Mouse (Mus musculus) hindbrain, embryonic 13.5 days (tissue): ENCODE results near the gene 1700102P08Rik. TPM values are rescaled to one million over a fixed set of nuclear protein-coding genes. Genes with fewer than 3 reads are reported as not detected.

Source experiments
- ATAC-seq: fragments of 200-750 bp; cut with Nextera tagmentation; 2 replicates; pipeline ENCODE4 v1.8.0; 2017; ENCODE audit warnings: moderate TSS enrichment; ENCODE audit not compliant: low FRiP score
- H3K27ac ChIP-seq: fragments of 300-500 bp; sonication (generic); 2 replicates; pipeline ENCODE4 v1.5.1; 2015; ENCODE audit warnings: inconsistent platforms, mild to moderate bottlenecking, moderate library complexity
- H3K27me3 ChIP-seq: fragments of 300-500 bp; sonication (generic); 2 replicates; pipeline ENCODE4 v1.6.1; 2015; ENCODE audit warnings: mild to moderate bottlenecking, inconsistent platforms
- H3K36me3 ChIP-seq: fragments of 300-500 bp; sonication (generic); 2 replicates; pipeline ENCODE4 v1.6.1; 2015; ENCODE audit warnings: mild to moderate bottlenecking, inconsistent platforms
- H3K4me1 ChIP-seq: fragments of 300-500 bp; sonication (generic); replicated peaks from 2 replicates; pipeline ENCODE4 v1.6.1; 2015; ENCODE audit warnings: inconsistent platforms
- H3K4me2 ChIP-seq: fragments of 300-500 bp; sonication (generic); 2 replicates; pipeline ENCODE4 v1.6.1; 2015; ENCODE audit warnings: inconsistent platforms, mild to moderate bottlenecking, moderate library complexity
- H3K4me3 ChIP-seq: fragments of 300-500 bp; sonication (generic); 2 replicates; pipeline ENCODE4 v1.5.1; 2015; ENCODE audit warnings: mild to moderate bottlenecking, inconsistent platforms
- H3K9ac ChIP-seq: fragments of 300-500 bp; sonication (generic); 2 replicates; pipeline ENCODE4 v1.6.1; 2015; ENCODE audit warnings: mild to moderate bottlenecking, inconsistent platforms
- H3K9me3 ChIP-seq: fragments of 300-500 bp; sonication (generic); 2 replicates; pipeline ENCODE4 v1.6.1; 2016; ENCODE audit warnings: inconsistent platforms
- WGBS: fragments of 180-500 bp; shearing (Covaris S2); methylation state at CpG from one replicate; pipeline ENCODE4 v1.1.7; 2015; 5-methylcytosine and 5-hydroxymethylcytosine counted together
- polyA plus RNA-seq: library from polyadenylated mRNA; unstranded; fragments of >200 nt; fragmentation: Nextera tagmentation; extraction: Ambion mirVana; gene quantifications from 2 replicates; pipeline ENCODE4 v1.2.1, GENCODE M21; 2015

1700102P08Rik gene
- polyA plus RNA-seq = 1.7 and 2.3 TPM in 2 replicates

DNA sequence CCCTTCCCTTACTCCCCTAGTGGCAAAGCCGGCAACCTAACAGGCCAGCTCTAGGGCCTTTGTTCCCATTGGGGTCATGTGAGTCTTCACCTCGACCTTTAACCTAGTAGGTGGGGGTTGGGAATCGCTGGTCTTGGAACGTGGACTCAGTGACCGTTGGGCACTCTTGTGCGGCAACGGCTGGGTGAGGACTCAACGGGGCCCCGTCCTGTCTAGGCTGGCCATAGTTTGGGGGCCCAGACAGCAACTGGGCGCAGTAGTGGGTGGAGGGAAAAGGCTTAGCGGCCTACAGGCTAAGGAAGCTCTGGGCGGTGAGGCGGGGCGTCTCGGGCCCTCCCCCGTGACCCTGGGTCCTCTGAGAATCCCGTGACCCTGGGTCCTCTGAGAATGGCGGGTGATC lies at the start of gene 1700102P08Rik:
1700102P08Rik (plus strand) TSS at position 130 of the 400 bp plus-strand sequence.
- WGBS = 58% methylated on average over 18 of the region's 18 CpGs
- H3K4me3 ChIP-seq = no peak within 1 kb of the TSS
- no peak for ATAC-seq
- H3K36me3 ChIP-seq = peaks cover 63% of the 10 kb centered on the region
- H3K9me3 ChIP-seq = no peaks in the 10 kb centered on the region
- H3K27ac ChIP-seq = no peak within 1 kb of the TSS
- no peaks in the 10 kb centered on the region for H3K27me3 ChIP-seq
- H3K4me2 ChIP-seq = no peak within 1 kb of the TSS
- H3K4me1 ChIP-seq = no peaks in the 10 kb centered on the region
- H3K9ac ChIP-seq = no peak within 1 kb of the TSS

DNA sequence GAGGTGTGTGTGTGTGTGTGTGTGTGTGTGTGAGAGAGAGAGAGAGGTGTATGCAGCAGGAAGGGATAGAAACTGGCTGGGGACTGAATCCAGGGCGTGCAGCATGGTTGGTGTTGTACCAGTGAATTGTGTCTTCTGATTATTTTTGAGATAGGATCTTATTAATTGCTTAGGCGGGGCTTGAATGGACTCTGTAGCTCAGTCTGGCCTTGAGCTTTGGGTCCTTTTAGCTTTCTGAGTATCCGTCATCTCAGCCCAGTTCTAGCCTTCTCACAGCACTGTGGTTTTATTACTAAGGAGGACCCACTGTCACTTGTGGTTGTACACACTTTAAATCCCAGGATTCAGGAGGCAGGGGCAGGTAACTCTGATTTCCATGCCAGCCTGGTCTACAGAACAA lies 49.3 kb upstream of the 1700102P08Rik start:
- no peak overlapping the region for H3K27ac ChIP-seq
- no peaks in the 10 kb centered on the region for H3K9me3 ChIP-seq
- H3K4me1 ChIP-seq = peaks cover 38% of the 10 kb centered on the region
- WGBS = 85% methylated on average over 3 of the region's 3 CpGs
- ATAC-seq = no peak
- no peak overlapping the region for H3K9ac ChIP-seq
- no peaks in the 10 kb centered on the region for H3K36me3 ChIP-seq
- no peak overlapping the region for H3K4me2 ChIP-seq
- H3K27me3 ChIP-seq = no peaks in the 10 kb centered on the region
- H3K4me3 ChIP-seq = no peak overlapping the region

DNA sequence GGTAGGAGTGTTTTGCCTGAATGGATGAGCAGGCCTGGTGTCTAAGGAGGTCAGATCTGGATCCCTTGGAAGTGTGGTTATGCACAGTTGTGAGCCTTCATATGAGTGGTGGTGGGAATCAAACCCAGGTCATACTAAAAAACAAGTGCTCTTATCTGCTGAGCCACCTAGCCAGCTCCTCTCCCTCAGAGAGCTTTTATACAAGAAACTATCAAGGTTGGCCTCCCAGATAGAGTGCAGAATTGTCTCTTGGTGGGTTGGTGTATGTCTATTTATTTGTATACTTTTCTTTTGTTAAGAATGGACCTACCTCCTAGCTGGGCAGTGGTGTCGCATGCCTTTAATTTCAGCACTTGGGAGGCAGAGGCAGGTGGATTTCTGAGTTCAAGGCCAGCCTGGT lies 48.8 kb upstream of the 1700102P08Rik start:
- WGBS = 96% methylated on average over 1 of the region's 1 CpGs
- H3K27me3 ChIP-seq = no peaks in the 10 kb centered on the region
- H3K4me2 ChIP-seq = no peak overlapping the region
- no peak for ATAC-seq
- H3K27ac ChIP-seq = no peak overlapping the region
- peaks cover 38% of the 10 kb centered on the region for H3K4me1 ChIP-seq
- no peaks in the 10 kb centered on the region for H3K9me3 ChIP-seq
- H3K36me3 ChIP-seq = no peaks in the 10 kb centered on the region
- no peak overlapping the region for H3K4me3 ChIP-seq
- no peak overlapping the region for H3K9ac ChIP-seq

DNA sequence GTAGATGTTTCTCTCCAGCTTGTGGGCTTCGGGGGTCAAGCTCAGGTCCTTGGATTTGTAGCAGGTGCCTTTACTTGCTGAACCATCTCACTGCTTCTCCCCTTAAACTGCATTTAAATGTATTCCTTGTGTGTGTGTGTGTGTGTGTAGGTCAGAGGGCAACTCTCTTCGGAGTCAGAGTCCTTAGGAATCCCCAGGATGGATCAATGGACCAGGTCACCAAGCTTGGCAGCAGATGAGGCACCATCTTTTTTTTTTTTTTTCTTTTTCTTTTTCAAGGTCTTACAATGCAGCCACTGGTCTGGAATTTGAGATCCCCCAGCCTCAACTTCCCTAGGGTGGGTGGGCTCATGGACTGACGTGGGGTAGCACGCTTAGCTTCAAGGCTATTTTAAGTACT lies 48.1 kb upstream of the 1700102P08Rik start:
- peaks cover 43% of the 10 kb centered on the region for H3K4me1 ChIP-seq
- WGBS = 85% methylated on average over 4 of the region's 4 CpGs

DNA sequence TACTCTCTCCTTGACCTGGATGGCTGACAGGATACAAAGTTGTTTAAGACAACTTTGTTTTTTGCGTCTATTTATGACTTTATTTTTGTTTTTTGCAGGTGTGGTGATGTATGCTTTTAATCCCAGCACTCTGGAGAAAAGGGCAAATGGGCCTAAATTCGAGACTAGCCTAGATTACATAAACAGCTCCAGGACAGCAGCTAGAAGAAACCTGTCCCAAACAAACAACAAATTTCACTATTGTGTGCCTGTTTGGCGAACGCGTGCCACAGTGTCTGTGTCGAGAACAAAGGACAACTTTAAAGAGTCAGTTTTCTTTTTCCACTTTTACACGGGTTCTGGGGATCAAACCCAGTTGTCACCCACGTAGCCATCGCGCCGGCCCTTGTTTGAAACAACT lies 45.6 kb upstream of the 1700102P08Rik start:
- Histone ChIP-seq H3K9me3 (no peaks in the 10 kb centered on the region), H3K4me3 (peak overlapping the region; percentile 98), H3K36me3 (peaks cover 24% of the 10 kb centered on the region), H3K27me3 (no peaks in the 10 kb centered on the region), H3K27ac (peak overlapping the region; percentile 98), H3K9ac (peak overlapping the region; percentile 92), H3K4me1 (peaks cover 25% of the 10 kb centered on the region), H3K4me2 (peak overlapping the region; percentile 86)
- 0 out of 2 replicates have a peak, but pooled peaks have one; percentile 4 for ATAC-seq
- WGBS = 9% methylated on average over 11 of the region's 11 CpGs

More for the DNA sequence above, 48.1 kb upstream of the 1700102P08Rik start:
- Histone ChIP-seq H3K9ac (no peak overlapping the region), H3K27me3 (no peaks in the 10 kb centered on the region), H3K9me3 (no peaks in the 10 kb centered on the region), H3K4me3 (no peak overlapping the region), H3K36me3 (no peaks in the 10 kb centered on the region), H3K4me2 (no peak overlapping the region), H3K27ac (no peak overlapping the region)
- no peak for ATAC-seq

DNA sequence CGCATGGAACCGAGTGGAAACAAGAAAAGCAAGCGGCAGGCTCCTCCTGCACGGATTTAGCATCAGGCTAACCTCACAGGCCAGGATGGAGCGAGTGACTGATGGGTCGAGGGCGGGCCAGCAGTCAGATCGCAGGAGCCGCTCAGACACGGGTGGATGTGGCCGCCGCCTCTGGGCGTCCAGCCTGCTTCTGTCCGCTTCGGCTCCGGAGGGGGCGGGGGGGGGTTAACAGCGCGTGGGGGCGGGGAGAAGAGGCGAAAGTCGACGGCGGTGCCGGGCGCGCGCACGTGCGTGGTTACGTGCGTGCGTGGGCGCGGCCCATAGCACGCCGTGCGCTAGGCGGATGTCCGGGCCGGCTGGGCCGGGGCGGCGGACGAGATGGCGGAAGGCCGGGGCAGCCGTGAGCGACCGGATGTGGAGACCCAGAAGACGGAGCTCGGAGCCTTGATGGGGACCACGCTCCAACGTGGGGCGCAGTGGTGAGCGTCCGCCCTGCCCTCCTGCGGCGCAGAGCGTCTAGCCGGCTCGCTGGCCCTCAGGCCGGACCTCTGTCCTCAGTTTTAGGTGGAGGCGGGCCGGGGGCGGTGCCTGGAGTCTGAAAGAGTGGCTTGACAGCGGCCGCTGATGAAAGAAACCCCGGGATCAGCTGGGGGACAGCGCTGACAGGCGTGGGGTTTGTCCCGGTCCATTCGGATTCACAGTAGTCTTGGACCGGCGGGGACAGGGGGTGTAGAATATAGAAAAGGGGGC lies 44.9 kb upstream of the 1700102P08Rik start, which contains the start of gene Usp4:
Usp4 (plus strand) TSS at position 314 of the 750 bp plus-strand sequence.
- peak within 1 kb of the TSS; percentile 92 for H3K9ac ChIP-seq
- no peaks in the 10 kb centered on the region for H3K9me3 ChIP-seq
- H3K4me1 ChIP-seq = peaks cover 25% of the 10 kb centered on the region
- peak within 1 kb of the TSS; percentile 98 for H3K4me3 ChIP-seq
- ATAC-seq = peak; percentile 97
- H3K27me3 ChIP-seq = no peaks in the 10 kb centered on the region
- H3K27ac ChIP-seq = peak within 1 kb of the TSS; percentile 98
- WGBS = under 1% methylated on average over 71 of the region's 75 CpGs
- peaks cover 31% of the 10 kb centered on the region for H3K36me3 ChIP-seq
- peak within 1 kb of the TSS; percentile 86 for H3K4me2 ChIP-seq

DNA sequence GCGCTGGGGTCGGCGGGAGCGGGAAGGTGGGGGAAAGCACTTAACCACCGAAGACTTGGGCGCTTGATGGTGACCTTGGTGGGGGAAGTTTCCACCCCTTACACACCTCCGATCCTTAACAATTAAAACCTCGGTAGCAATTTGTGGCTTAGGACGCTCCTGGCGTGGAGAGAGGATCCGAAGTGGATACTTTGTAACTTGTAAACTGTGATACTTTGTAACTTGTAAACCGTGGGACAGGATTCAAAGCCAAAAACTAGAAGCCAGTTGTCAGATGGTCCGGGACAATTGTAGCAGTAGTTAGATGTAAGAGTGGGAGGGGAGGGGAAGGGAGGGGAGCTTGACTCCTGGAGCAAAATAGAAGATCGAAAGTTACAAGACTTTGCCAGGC lies 44.3 kb upstream of the 1700102P08Rik start:
- no peak for ATAC-seq
- peak overlapping the region; percentile 86 for H3K4me2 ChIP-seq
- peak overlapping the region; percentile 98 for H3K4me3 ChIP-seq
- peak overlapping the region; percentile 98 for H3K27ac ChIP-seq
- H3K36me3 ChIP-seq = peaks cover 36% of the 10 kb centered on the region
- H3K27me3 ChIP-seq = no peaks in the 10 kb centered on the region
- H3K4me1 ChIP-seq = peaks cover 25% of the 10 kb centered on the region
- WGBS = 8% methylated on average over 14 of the region's 14 CpGs
- peak overlapping the region; percentile 92 for H3K9ac ChIP-seq
- no peaks in the 10 kb centered on the region for H3K9me3 ChIP-seq

DNA sequence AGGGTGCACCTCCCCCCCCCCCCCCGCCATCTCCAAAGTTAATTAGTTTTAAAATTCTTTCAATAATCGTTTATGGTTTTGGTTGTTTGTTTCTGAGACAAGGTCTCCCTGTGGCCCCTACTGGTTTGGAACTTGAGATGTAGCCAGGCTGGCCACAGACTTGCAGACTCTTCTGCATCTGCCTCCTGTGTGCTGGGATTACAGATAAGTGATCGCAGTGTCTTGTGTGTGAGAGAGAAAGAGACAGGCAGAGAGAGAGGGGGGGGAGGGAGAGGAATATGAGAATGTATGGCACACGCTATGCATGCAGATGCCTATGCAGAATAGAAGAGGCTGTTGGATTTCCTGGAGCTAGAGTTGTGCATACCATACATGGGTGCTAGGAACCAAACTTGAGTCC lies 42.9 kb upstream of the 1700102P08Rik start:
- H3K4me2 ChIP-seq = no peak overlapping the region

DNA sequence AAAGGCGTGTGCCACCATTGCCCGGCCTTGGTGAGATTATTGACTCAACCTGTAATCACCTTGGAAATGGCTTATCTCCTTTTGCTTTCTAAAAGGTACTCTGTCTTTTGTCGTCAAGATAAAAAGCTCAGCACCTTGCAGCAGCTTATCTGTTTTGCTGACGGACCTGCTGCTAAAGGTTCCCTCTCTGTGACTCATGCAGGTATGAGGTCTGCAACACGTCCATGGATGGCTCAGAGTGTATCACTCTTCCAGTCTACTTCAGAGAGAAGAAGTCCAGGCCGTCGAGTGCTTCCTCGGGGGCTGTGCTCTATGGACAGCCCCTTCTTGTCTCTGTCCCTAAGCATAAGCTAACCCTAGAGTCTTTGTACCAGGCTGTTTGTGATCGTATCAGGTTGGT lies 14.4 kb upstream of the 1700102P08Rik start:
- Histone ChIP-seq H3K27me3 (no peaks in the 10 kb centered on the region), H3K4me2 (no peak overlapping the region), H3K4me1 (no peaks in the 10 kb centered on the region), H3K9me3 (no peaks in the 10 kb centered on the region), H3K36me3 (peaks cover 95% of the 10 kb centered on the region), H3K9ac (no peak overlapping the region), H3K4me3 (no peak overlapping the region), H3K27ac (no peak overlapping the region)
- 96% methylated on average over 9 of the region's 9 CpGs for WGBS
- ATAC-seq = no peak

More for the DNA sequence above, 42.9 kb upstream of the 1700102P08Rik start:
- Histone ChIP-seq H3K4me1 (peaks cover 25% of the 10 kb centered on the region), H3K36me3 (peaks cover 51% of the 10 kb centered on the region), H3K4me3 (peak overlapping the region; percentile 1; the same call in 1 of the 2 replicates), H3K9me3 (no peaks in the 10 kb centered on the region), H3K9ac (no peak overlapping the region), H3K27ac (no peak overlapping the region), H3K27me3 (no peaks in the 10 kb centered on the region)
- no peak for ATAC-seq
- WGBS = 95% methylated on average over 4 of the region's 4 CpGs

DNA sequence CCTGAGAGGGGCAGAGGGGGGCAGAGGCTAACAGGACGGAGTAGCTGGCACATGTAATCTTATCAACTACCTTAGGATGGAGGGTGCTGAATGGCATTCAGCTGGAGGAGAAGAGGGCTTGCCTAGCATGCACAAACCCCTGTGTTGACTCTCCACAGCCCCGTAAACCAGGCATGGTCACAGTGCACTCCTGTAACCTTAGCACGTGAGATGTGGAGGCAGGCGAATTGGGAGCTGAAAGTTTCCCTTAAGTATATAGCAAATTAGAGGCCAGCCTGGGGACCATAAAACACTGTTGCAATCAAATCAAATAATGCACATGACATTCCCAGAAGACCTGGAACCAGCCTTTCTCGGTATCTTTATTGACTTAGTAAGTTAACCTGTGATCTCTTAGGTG lies 13.9 kb upstream of the 1700102P08Rik start:
- no peak overlapping the region for H3K9ac ChIP-seq
- ATAC-seq = no peak
- H3K27me3 ChIP-seq = no peaks in the 10 kb centered on the region
- H3K4me2 ChIP-seq = no peak overlapping the region
- WGBS = 95% methylated on average over 5 of the region's 5 CpGs
- no peak overlapping the region for H3K27ac ChIP-seq
- peaks cover 95% of the 10 kb centered on the region for H3K36me3 ChIP-seq
- no peak overlapping the region for H3K4me3 ChIP-seq
- no peaks in the 10 kb centered on the region for H3K9me3 ChIP-seq
- no peaks in the 10 kb centered on the region for H3K4me1 ChIP-seq

DNA sequence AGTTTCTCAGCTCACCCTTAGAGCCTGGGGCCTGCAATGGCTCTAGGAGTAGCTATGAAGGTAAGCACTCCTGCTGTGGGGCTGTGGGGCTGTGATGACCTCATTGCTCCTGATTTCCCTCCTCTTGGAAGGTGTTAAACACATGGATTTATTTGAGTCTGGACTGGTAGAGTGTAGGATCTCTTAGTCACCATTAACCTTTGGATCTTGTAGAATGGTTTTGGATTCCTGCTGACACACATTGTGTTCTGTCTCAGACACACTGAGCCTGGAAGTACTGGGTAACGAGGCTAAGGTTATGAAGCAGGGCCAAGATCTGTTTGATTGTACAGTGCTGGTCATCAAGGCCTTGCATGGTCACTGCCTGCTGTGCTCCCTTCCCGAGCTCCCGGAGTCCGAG lies 13.3 kb upstream of the 1700102P08Rik start:
- Histone ChIP-seq H3K9me3 (no peaks in the 10 kb centered on the region), H3K4me3 (no peak overlapping the region), H3K4me2 (no peak overlapping the region), H3K9ac (no peak overlapping the region), H3K27me3 (no peaks in the 10 kb centered on the region), H3K4me1 (no peaks in the 10 kb centered on the region), H3K27ac (no peak overlapping the region), H3K36me3 (peaks cover 95% of the 10 kb centered on the region)
- 89% methylated on average over 4 of the region's 4 CpGs for WGBS
- ATAC-seq = no peak

DNA sequence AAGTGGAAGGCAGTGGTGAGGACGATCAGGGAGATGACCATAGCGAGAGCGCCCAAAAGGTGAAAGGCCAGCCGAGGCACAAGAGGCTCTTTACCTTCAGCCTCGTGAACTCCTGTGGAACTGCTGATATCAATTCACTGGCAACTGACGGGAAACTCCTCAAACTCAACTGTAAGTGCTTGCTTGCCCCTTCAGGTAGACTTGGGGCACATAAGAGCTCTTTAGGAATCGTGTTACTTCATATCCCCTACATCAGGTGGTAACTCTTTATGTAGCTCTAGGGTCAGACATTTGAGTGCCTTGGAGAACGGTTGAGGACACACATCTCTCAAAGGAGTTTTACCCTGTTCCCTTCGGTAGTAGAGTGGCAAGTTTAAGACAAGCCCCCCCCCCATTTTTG lies 11.2 kb upstream of the 1700102P08Rik start:
- no peak overlapping the region for H3K4me3 ChIP-seq
- no peaks in the 10 kb centered on the region for H3K4me1 ChIP-seq
- peaks cover 96% of the 10 kb centered on the region for H3K36me3 ChIP-seq
- no peak overlapping the region for H3K4me2 ChIP-seq
- no peaks in the 10 kb centered on the region for H3K27me3 ChIP-seq
- H3K9ac ChIP-seq = no peak overlapping the region
- no peak for ATAC-seq
- WGBS = 97% methylated on average over 9 of the region's 9 CpGs
- no peaks in the 10 kb centered on the region for H3K9me3 ChIP-seq
- H3K27ac ChIP-seq = no peak overlapping the region

DNA sequence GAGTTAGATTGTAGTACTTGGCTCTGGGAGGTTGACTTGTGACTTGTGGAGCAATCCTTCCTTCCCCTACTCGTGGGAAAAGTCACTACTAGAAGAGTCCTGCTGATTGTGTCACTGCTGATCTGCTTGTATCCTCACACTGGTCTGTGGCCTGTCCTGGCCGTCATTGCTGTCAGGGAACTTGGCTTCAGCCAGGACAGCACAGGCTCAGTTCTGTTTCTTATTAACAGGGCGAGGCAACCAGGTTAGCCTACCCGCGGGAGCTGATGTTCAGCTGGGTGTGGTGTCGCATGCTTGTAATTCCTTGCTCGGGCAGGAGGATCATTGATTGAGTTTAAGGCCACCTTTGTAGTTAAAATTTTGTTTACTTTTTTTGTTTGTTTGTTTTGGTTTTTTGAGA lies 7.6 kb upstream of the 1700102P08Rik start:
- peaks cover 96% of the 10 kb centered on the region for H3K36me3 ChIP-seq
- WGBS = 85% methylated on average over 7 of the region's 7 CpGs
- ATAC-seq = no peak

More for the DNA sequence above, 7.6 kb upstream of the 1700102P08Rik start:
- Histone ChIP-seq H3K9ac (no peak overlapping the region), H3K27me3 (no peaks in the 10 kb centered on the region), H3K4me1 (no peaks in the 10 kb centered on the region), H3K27ac (no peak overlapping the region), H3K9me3 (no peaks in the 10 kb centered on the region), H3K4me2 (no peak overlapping the region), H3K4me3 (no peak overlapping the region)
